Mouse (Mus musculus) stomach, postnatal 0 days (tissue): ENCODE data around the gene Jak2. TPM values are rescaled to one million over a fixed set of nuclear protein-coding genes. Genes with fewer than 3 reads are reported as not detected.
A peak's percentile ranks its signal among the peaks of the same experiment; 100 is the strongest.

ENCODE experiments used
- ATAC-seq: fragments of 200-750 bp; cut with Nextera tagmentation; 2 replicates; pipeline ENCODE4 v1.8.0; 2017; ENCODE audit not compliant: low FRiP score, low TSS enrichment
- DNase-seq: peaks from one replicate; pipeline ENCODE4 v3.0.0-alpha.2; 2016; ENCODE audit warnings: low spot score
- H3K27ac ChIP-seq: fragments of 300-500 bp; sonication (generic); replicated peaks from 2 replicates; pipeline ENCODE4 v1.5.1; 2014; ENCODE audit warnings: mild to moderate bottlenecking, control low read depth
- H3K27me3 ChIP-seq: fragments of 300-500 bp; sonication (generic); 2 replicates; pipeline ENCODE4 v1.6.1; 2014; ENCODE audit warnings: low read length; ENCODE audit not compliant: control insufficient read depth, insufficient read depth
- H3K36me3 ChIP-seq: fragments of 300-500 bp; sonication (generic); 2 replicates; pipeline ENCODE4 v1.6.1; 2014; ENCODE audit warnings: low read length, mixed read lengths; ENCODE audit not compliant: control insufficient read depth, insufficient read depth
- H3K4me1 ChIP-seq: fragments of 300-500 bp; sonication (generic); replicated peaks from 2 replicates; pipeline ENCODE4 v1.6.1; 2014; ENCODE audit warnings: antibody characterized with exemption; ENCODE audit not compliant: control insufficient read depth, insufficient read depth
- H3K4me2 ChIP-seq: fragments of 300-500 bp; sonication (generic); replicated peaks from 2 replicates; pipeline ENCODE4 v1.6.1; 2014; ENCODE audit warnings: low read depth, mild to moderate bottlenecking, control low read depth, moderate library complexity
- H3K4me3 ChIP-seq: fragments of 300-500 bp; sonication (generic); 2 replicates; pipeline ENCODE4 v1.5.1; 2014; ENCODE audit warnings: low read depth, low read length, control low read depth
- H3K9ac ChIP-seq: fragments of 300-500 bp; sonication (generic); 2 replicates; pipeline ENCODE4 v1.6.1; 2014; ENCODE audit warnings: mild to moderate bottlenecking, low read length, control low read depth, mixed read lengths
- H3K9me3 ChIP-seq: fragments of 300-500 bp; sonication (generic); 2 replicates; pipeline ENCODE4 v1.6.1; 2016; ENCODE audit warnings: low read length; ENCODE audit not compliant: control insufficient read depth
- CTCF ChIP-seq: IDR thresholded peaks from 2 replicates; pipeline ENCODE4 v1.5.1; 2016; ENCODE audit warnings: antibody characterized with exemption, low read depth, mild to moderate bottlenecking, moderate library complexity
- EP300 ChIP-seq: optimal IDR thresholded peaks from 2 replicates; pipeline ENCODE3; 2016; ENCODE audit warnings: antibody characterized with exemption
- WGBS: fragments of 180-500 bp; shearing (Covaris S2); extraction: QIAGEN DNeasy Blood & Tissue Kit; methylation state at CpG from one replicate; pipeline ENCODE4 v1.1.7; 2014; 5-methylcytosine and 5-hydroxymethylcytosine counted together
- polyA plus RNA-seq: library from polyadenylated mRNA; unstranded; fragments of >200 nt; fragmentation: Nextera tagmentation; extraction: Ambion mirVana; gene quantifications from 2 replicates; pipeline ENCODE4 v1.2.1, GENCODE M21; 2015

Jak2 gene
- polyA plus RNA-seq, 1 experiment from 2014 or later = 6.8 TPM

DNA sequence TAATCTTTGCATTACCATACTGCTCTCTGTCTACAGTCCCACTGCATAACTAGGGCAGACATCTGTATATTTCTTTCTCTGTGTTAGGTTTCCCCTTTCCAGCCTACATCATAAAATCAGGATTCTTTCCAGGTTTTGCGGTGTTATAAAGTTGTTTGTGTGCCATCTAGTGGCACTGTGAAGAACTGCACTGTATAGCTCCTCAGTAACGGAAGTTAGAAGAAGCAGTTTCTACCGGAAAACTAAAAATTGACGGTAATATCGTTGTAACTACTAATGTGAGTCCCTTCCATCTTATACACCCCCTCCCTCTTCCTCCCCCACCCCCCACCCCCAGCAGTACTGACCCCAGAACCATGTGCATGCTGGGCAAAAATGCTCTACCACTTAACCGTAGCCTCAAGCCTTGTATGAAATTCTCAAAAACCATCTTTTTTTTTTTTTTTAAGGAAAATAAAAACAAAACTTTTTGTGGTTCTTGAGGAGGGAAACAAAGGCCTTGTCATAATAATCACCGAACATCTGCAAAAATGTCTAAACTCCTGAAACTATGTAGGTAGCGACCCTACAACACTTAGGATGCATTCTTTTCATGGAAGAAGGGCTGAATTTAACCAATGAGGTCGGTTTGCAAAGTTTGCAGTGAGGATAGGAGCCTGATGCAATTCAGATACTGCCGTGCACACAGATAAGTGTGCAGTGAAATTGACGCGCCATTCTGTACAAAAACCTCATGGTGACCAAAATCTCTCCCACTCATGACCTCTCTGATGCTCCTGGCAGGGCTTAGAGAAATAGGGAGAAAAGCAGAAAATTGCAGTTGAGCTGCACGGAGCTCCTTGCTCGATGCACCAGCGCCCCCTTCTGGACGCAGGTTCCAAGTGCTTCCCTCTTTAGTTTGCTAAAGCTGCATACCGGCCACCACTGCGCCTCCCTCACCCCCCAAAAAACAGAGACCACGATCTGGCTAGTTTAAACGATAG is 103.6 kb downstream of the Jak2 start:
- Histone ChIP-seq H3K36me3 (peaks cover 3% of the 10 kb centered on the region; the same call in 1 of the 2 replicates), H3K27me3 (no peaks in the 10 kb centered on the region), H3K9ac (no peak overlapping the region), H3K9me3 (no peaks in the 10 kb centered on the region), H3K27ac (no peak overlapping the region), H3K4me1 (no peaks in the 10 kb centered on the region), H3K4me2 (peak overlapping the region; percentile 59), H3K4me3 (peak overlapping the region; percentile 35)
- WGBS = 4% methylated on average over 20 of the region's 20 CpGs
- TF ChIP-seq EP300 (no peak), CTCF (peak; percentile 95)
- DNase-seq = peak; percentile 86
- ATAC-seq = peak; percentile 68; the same call in 1 of the 2 replicates

GRCm38 (mm10) chr19:29356281-29356680 is 104.7 kb downstream of the Jak2 start:
- Histone ChIP-seq H3K4me1 (peaks cover 1% of the 10 kb centered on the region; the same call in 1 of the 2 replicates), H3K4me3 (no peak overlapping the region)
- TF ChIP-seq EP300 (no peak), CTCF (no peak)

DNA sequence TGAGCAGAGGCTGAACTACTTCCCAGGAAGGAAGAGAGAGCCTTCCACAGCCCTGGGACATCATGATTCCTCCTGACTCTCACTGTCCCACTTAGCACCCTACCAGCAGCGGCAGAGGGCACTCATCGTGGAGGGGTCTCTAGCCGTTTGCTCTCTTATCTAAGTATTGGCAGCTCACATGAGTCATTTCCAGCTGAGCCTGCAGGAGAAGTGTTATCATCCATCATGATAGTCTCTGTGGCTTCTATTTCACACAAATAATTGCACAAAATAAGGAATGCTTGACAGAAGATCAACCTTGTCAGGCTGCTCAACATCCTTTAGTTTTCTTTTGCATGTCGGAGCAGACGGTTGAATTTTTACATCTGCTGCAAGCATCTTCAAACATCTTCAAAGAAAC is 108.6 kb downstream of the Jak2 start:
- TF ChIP-seq CTCF (no peak), EP300 (no peak)
- ATAC-seq (no peak), DNase-seq (no peak)
- no peak overlapping the region for H3K4me2 ChIP-seq
- H3K27me3 ChIP-seq = no peaks in the 10 kb centered on the region
- H3K4me1 ChIP-seq = peaks cover 2% of the 10 kb centered on the region; the same call in 1 of the 2 replicates
- WGBS = 62% methylated on average over 5 of the region's 5 CpGs
- peaks cover 3% of the 10 kb centered on the region; the same call in 1 of the 2 replicates for H3K36me3 ChIP-seq
- no peak overlapping the region for H3K27ac ChIP-seq
- no peak overlapping the region for H3K9ac ChIP-seq
- H3K4me3 ChIP-seq = no peak overlapping the region
- no peaks in the 10 kb centered on the region for H3K9me3 ChIP-seq

More at GRCm38 (mm10) chr19:29356281-29356680, 104.7 kb downstream of the Jak2 start:
- H3K9me3 ChIP-seq = no peaks in the 10 kb centered on the region
- no peak for ATAC-seq
- H3K36me3 ChIP-seq = peaks cover 3% of the 10 kb centered on the region; the same call in 1 of the 2 replicates
- no peak overlapping the region for H3K9ac ChIP-seq
- no peaks in the 10 kb centered on the region for H3K27me3 ChIP-seq
- H3K4me2 ChIP-seq = no peak overlapping the region
- no peak for DNase-seq
- 81% methylated on average over 11 of the region's 11 CpGs for WGBS
- no peak overlapping the region for H3K27ac ChIP-seq

DNA sequence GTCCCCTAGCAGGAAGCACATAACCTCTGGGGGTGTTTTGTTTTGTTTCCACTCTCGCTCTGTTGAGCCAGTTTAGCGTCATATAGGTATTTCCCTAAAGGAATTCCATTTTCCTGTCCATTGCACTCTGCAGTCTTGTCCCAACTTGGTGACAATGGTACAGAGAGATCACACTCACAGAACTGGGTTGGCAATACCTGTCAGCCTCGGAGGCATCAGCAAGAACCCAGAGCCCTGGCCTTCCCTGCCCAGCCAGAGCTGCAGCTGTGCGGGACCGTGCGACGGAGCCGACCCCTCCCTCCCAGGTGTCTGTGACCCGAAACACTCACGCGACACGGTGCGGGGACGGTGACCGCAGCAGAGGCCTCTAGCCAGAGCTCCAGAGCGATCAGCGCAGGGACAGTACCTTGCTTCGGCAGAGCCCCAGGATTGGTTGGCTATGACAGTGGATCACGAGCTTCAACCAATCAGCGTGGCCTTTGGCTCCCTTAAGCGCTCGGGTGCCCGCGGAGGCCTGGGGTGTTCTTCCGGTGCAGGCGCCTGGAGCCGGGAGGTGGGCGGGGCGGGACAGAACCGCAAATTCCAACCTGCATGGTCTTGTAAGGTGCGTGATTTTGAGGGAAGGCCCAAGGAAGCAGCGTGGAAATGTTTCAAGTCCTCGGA is 110.0 kb downstream of the Jak2 start:
- Histone ChIP-seq H3K9me3 (no peaks in the 10 kb centered on the region), H3K36me3 (peaks cover 3% of the 10 kb centered on the region; the same call in 1 of the 2 replicates), H3K27ac (peak overlapping the region; percentile 71), H3K4me2 (peak overlapping the region; percentile 86), H3K4me1 (peaks cover 2% of the 10 kb centered on the region; the same call in 1 of the 2 replicates), H3K27me3 (no peaks in the 10 kb centered on the region), H3K9ac (peak overlapping the region; percentile 76), H3K4me3 (peak overlapping the region; percentile 63)
- TF ChIP-seq CTCF (no peak), EP300 (no peak)
- ATAC-seq = peak; percentile 96
- WGBS = 1% methylated on average over 33 of the region's 33 CpGs
- DNase-seq = peak; percentile 89

GRCm38 (mm10) chr19:29362173-29362930 is 110.7 kb downstream of the Jak2 start:
- Histone ChIP-seq H3K9me3 (no peaks in the 10 kb centered on the region), H3K4me3 (peak overlapping the region; percentile 63), H3K9ac (peak overlapping the region; percentile 76; the same call in 1 of the 2 replicates), H3K27ac (peak overlapping the region; percentile 49; the same call in 1 of the 2 replicates), H3K27me3 (no peaks in the 10 kb centered on the region), H3K4me2 (peak overlapping the region; percentile 86), H3K36me3 (peaks cover 3% of the 10 kb centered on the region; the same call in 1 of the 2 replicates), H3K4me1 (peaks cover 2% of the 10 kb centered on the region; the same call in 1 of the 2 replicates)
- no peak for TF ChIP-seq CTCF
- no peak for TF ChIP-seq EP300
- DNase-seq (no peak), ATAC-seq (no peak)
- WGBS = 27% methylated on average over 13 of the region's 13 CpGs

Other genes with a start within 250 kb of the Jak2 start
- 141 and 150 TPM in 2 replicates for gene Ak3, start 203.9 kb upstream of the Jak2 start, polyA plus RNA-seq
- gene Rcl1, start 150.5 kb upstream of the Jak2 start, polyA plus RNA-seq = 26.0 and 27.7 TPM in 2 replicates
- gene Insl6, start 73.5 kb downstream of the Jak2 start, polyA plus RNA-seq = 3.0 and 3.2 TPM in 2 replicates
- 0.24 TPM in 1 of 2 replicates, not detected in the other for gene Rln1, start 82.8 kb downstream of the Jak2 start, polyA plus RNA-seq
- gene Plgrkt, start 115.6 kb downstream of the Jak2 start, polyA plus RNA-seq = 166 and 169 TPM in 2 replicates
- 0.08 and 0.16 TPM in 2 replicates for gene Cd274, start 115.6 kb downstream of the Jak2 start, polyA plus RNA-seq
- gene Pdcd1lg2, start 159.1 kb downstream of the Jak2 start, polyA plus RNA-seq = 0.05 and 0.06 TPM in 2 replicates